Mouse (Mus musculus): ENCODE results near the gene Irx2. TPM values are rescaled to one million over a fixed set of nuclear protein-coding genes. Genes with fewer than 3 reads are reported as not detected.

The Irx2 gene
- 15.3 and 15.5 TPM in 2 replicates for polyA plus RNA-seq (2016; fragmentation: Nextera tagmentation; extraction: Ambion mirVana)

- ATAC-seq (ENCODE audit: insufficient number of reproducible peaks, low FRiP score), result peak; percentile 91
- peak within 1 kb of the TSS; percentile 77 for H3K9ac ChIP-seq
- H3K4me2 ChIP-seq, result peak within 1 kb of the TSS; percentile 77
- no peaks in the 10 kb centered on the region for H3K36me3 ChIP-seq
- H3K4me3 ChIP-seq, result peak within 1 kb of the TSS; percentile 62
- peak within 1 kb of the TSS; percentile 75 for H3K27ac ChIP-seq (ENCODE audit: poor library complexity, severe bottlenecking)
- 2% methylated on average over 41 of the region's 45 CpGs for WGBS
- H3K27me3 ChIP-seq (replicated peaks), result peaks cover 73% of the 10 kb centered on the region
- peaks cover 42% of the 10 kb centered on the region for H3K4me1 ChIP-seq (replicated peaks)
- no peaks in the 10 kb centered on the region for H3K9me3 ChIP-seq (replicated peaks)
Observed at GRCm38 (mm10) chr13:72628462-72628916, at the start of gene Irx2. Gene Irx2, plus strand, starts transcription at chr13:72628820.

DNA sequence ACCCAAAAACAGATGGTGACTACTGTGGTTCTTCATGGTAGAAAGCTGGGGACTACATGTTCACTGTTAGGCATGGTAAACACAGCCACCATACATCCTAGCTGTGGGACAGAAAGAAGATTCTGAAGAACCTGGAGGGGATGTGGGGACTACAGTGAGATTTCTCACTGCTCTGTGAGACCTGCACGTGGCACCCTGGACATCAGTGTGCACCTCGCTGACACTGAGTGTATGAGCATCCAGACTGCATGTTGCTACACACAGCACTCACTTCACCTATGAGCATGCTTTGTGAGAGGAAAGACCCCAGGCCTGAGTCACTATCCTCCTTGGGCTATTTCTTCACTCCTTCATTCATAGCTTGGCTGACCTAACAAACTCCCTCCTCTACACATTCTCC, 47.3 kb upstream of the Irx2 start:
- Histone ChIP-seq H3K27me3 (replicated peaks) (peaks cover 5% of the 10 kb centered on the region; the same call in 1 of the 2 replicates), H3K9me3 (replicated peaks) (no peaks in the 10 kb centered on the region), H3K36me3 (no peaks in the 10 kb centered on the region), H3K4me3 (no peak overlapping the region), H3K4me1 (replicated peaks) (no peaks in the 10 kb centered on the region), H3K4me2 (no peak overlapping the region), H3K9ac (no peak overlapping the region), H3K27ac (ENCODE audit: poor library complexity, severe bottlenecking) (no peak overlapping the region)
- no peak for ATAC-seq (ENCODE audit: insufficient number of reproducible peaks, low FRiP score)
- WGBS, result 70% methylated on average over 2 of the region's 2 CpGs

DNA sequence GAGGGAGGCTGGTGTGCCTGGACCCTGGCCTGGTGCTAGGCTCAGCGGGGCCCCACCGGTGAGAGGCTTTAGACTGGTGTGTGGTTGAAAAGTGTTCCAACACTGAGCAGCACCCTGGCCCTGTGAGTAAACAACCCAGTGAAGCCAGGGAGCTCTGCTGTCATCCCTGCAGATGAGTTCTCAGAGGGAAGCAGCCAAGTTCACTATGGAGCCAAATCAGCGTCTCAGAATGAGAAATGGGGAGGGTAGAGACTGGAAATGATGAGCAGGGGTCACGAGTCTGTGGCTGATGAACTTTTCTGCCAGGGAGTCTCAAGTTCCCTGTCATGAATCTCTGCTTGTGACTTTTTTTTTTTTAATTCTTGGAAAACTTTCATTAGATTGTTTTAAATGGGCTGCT, 36.1 kb upstream of the Irx2 start:
- H3K27ac ChIP-seq (ENCODE audit: poor library complexity, severe bottlenecking), result no peak overlapping the region
- no peaks in the 10 kb centered on the region for H3K4me1 ChIP-seq (replicated peaks)
- ATAC-seq (ENCODE audit: insufficient number of reproducible peaks, low FRiP score), result no peak
- 61% methylated on average over 4 of the region's 4 CpGs for WGBS
- no peaks in the 10 kb centered on the region for H3K27me3 ChIP-seq (replicated peaks)
- no peak overlapping the region for H3K4me3 ChIP-seq
- H3K9me3 ChIP-seq (replicated peaks), result no peaks in the 10 kb centered on the region
- H3K4me2 ChIP-seq, result no peak overlapping the region
- H3K36me3 ChIP-seq, result no peaks in the 10 kb centered on the region
- H3K9ac ChIP-seq, result no peak overlapping the region

DNA sequence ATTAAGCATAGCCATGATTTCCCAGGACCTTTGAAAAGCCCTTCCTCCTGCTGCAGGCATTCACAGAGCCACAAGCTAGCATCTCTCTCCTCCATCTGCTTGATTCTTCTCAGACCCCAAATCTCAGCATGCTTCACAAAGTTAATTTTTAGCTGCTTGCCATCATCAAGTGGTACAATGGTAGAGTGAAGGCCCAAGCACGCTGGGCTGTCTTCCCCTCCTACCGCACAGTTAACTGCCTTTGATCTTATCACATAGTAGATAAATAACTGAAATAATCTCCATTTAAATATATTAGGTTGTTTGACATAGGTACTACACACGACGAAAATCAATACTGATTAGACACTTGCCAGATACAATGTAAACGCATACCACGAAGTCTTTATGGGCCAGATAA, 35.3 kb upstream of the Irx2 start:
- ATAC-seq (ENCODE audit: insufficient number of reproducible peaks, low FRiP score), result no peak
- Histone ChIP-seq H3K4me1 (replicated peaks) (no peaks in the 10 kb centered on the region), H3K36me3 (no peaks in the 10 kb centered on the region), H3K27me3 (replicated peaks) (no peaks in the 10 kb centered on the region), H3K4me2 (no peak overlapping the region), H3K9me3 (replicated peaks) (no peaks in the 10 kb centered on the region), H3K27ac (ENCODE audit: poor library complexity, severe bottlenecking) (no peak overlapping the region), H3K9ac (no peak overlapping the region), H3K4me3 (no peak overlapping the region)
- WGBS, result 68% methylated on average over 6 of the region's 6 CpGs

DNA sequence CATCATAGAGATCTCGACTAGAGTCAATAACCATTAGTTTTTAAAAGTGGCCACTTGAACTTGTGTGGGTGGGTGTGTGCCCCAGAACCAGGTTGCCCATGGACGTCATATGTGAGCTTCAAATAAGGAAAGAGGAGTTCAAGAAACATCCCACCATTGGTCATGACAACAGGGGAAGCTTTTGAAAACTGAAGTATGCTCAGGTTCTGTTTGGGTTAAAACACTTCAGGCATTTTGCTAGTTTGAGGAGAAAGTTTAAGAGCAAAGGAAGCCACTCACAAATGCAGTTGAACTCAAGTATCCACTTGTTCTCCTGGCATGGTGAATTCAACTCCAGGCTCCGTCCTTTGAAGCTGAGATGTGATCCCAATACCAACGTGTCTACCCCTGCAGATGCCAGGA, 34.9 kb upstream of the Irx2 start:
- Histone ChIP-seq H3K27ac (ENCODE audit: poor library complexity, severe bottlenecking) (no peak overlapping the region), H3K27me3 (replicated peaks) (no peaks in the 10 kb centered on the region), H3K9me3 (replicated peaks) (no peaks in the 10 kb centered on the region), H3K36me3 (no peaks in the 10 kb centered on the region), H3K4me3 (no peak overlapping the region), H3K4me1 (replicated peaks) (no peaks in the 10 kb centered on the region), H3K4me2 (no peak overlapping the region), H3K9ac (no peak overlapping the region)
- no peak for ATAC-seq (ENCODE audit: insufficient number of reproducible peaks, low FRiP score)
- WGBS, result 63% methylated on average over 4 of the region's 4 CpGs

- no peaks in the 10 kb centered on the region for H3K36me3 ChIP-seq
- H3K4me3 ChIP-seq, result no peak overlapping the region
- H3K27ac ChIP-seq (ENCODE audit: poor library complexity, severe bottlenecking), result no peak overlapping the region
- ATAC-seq (ENCODE audit: insufficient number of reproducible peaks, low FRiP score), result no peak
- WGBS, result 92% methylated on average over 3 of the region's 3 CpGs
- no peaks in the 10 kb centered on the region for H3K4me1 ChIP-seq (replicated peaks)
- H3K27me3 ChIP-seq (replicated peaks), result no peaks in the 10 kb centered on the region
- no peak overlapping the region for H3K9ac ChIP-seq
- no peak overlapping the region for H3K4me2 ChIP-seq
- no peaks in the 10 kb centered on the region for H3K9me3 ChIP-seq (replicated peaks)
Observed at GRCm38 (mm10) chr13:72599254-72599653, 29.4 kb upstream of the Irx2 start.

DNA sequence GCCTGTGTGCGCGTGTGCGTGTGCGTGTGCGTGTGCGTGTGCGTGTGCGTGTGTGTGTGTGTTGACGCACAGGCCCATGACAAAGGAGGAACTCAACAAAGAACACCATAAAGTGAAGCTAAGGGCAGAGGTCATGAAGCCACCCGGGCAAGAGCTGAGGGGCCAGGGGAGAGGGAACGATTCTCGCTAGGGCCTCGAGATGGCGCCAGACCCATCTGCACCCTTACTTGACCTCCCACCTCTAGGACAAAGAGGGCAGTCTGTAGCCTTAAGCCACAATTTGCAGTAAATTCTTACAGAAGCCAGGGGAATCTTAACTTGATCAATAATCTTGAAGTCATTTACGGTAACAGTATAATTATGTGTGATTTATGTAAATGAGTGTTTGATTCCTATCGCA, 19.9 kb upstream of the Irx2 start:
- Histone ChIP-seq H3K27ac (ENCODE audit: poor library complexity, severe bottlenecking) (no peak overlapping the region), H3K4me3 (no peak overlapping the region), H3K9me3 (replicated peaks) (0 out of 2 replicates have a peak, but pooled peaks cover 5% of the 10 kb centered on the region), H3K36me3 (no peaks in the 10 kb centered on the region), H3K27me3 (replicated peaks) (no peaks in the 10 kb centered on the region), H3K4me1 (replicated peaks) (no peaks in the 10 kb centered on the region), H3K9ac (no peak overlapping the region), H3K4me2 (no peak overlapping the region)
- ATAC-seq (ENCODE audit: insufficient number of reproducible peaks, low FRiP score), result no peak
- WGBS, result 66% methylated on average over 16 of the region's 16 CpGs

GRCm38 (mm10) chr13:72610277-72610676, 18.3 kb upstream of the Irx2 start:
- H3K9ac ChIP-seq, result no peak overlapping the region
- WGBS, result 74% methylated on average over 2 of the region's 2 CpGs

GRCm38 (mm10) chr13:72623926-72624846, 4.4 kb upstream of the Irx2 start:
- peak overlapping the region; percentile 36 for H3K9ac ChIP-seq
- no peaks in the 10 kb centered on the region for H3K36me3 ChIP-seq
- no peaks in the 10 kb centered on the region for H3K9me3 ChIP-seq (replicated peaks)
- ATAC-seq (ENCODE audit: insufficient number of reproducible peaks, low FRiP score), result no peak
- peaks cover 27% of the 10 kb centered on the region for H3K4me1 ChIP-seq (replicated peaks)
- H3K27ac ChIP-seq (ENCODE audit: poor library complexity, severe bottlenecking), result no peak overlapping the region
- peak overlapping the region; percentile 41 for H3K4me3 ChIP-seq
- WGBS, result 1% methylated on average over 46 of the region's 46 CpGs
- peak overlapping the region; percentile 78 for H3K4me2 ChIP-seq
- H3K27me3 ChIP-seq (replicated peaks), result peaks cover 75% of the 10 kb centered on the region

More at GRCm38 (mm10) chr13:72610277-72610676, 18.3 kb upstream of the Irx2 start:
- 0 out of 2 replicates have a peak, but pooled peaks cover under 1% of the 10 kb centered on the region for H3K9me3 ChIP-seq (replicated peaks)
- H3K4me1 ChIP-seq (replicated peaks), result no peaks in the 10 kb centered on the region
- H3K4me3 ChIP-seq, result no peak overlapping the region
- no peak for ATAC-seq (ENCODE audit: insufficient number of reproducible peaks, low FRiP score)
- no peak overlapping the region for H3K27ac ChIP-seq (ENCODE audit: poor library complexity, severe bottlenecking)
- H3K27me3 ChIP-seq (replicated peaks), result no peaks in the 10 kb centered on the region
- no peaks in the 10 kb centered on the region for H3K36me3 ChIP-seq
- no peak overlapping the region for H3K4me2 ChIP-seq

DNA sequence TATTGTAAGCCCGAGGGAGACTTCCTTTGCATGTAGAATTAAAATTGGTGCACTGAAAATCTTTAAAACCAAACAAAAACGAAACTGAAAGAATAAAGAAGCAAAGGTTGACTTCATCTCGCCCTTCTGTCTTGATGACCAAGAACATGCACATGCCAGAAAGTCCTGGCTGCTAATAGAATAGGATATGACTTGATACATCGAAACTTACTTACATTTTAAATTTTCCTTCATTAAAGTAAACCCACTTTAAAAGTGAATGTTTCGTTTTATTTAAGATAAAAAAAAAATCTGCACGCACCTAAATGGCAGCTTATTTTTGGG, 3.8 kb upstream of the Irx2 start:
- Histone ChIP-seq H3K4me2 (peak overlapping the region; percentile 78), H3K4me3 (peak overlapping the region; percentile 41), H3K9me3 (replicated peaks) (no peaks in the 10 kb centered on the region), H3K27ac (ENCODE audit: poor library complexity, severe bottlenecking) (no peak overlapping the region), H3K27me3 (replicated peaks) (peaks cover 76% of the 10 kb centered on the region), H3K4me1 (replicated peaks) (peaks cover 31% of the 10 kb centered on the region), H3K36me3 (no peaks in the 10 kb centered on the region), H3K9ac (no peak overlapping the region)
- WGBS, result 9% methylated on average over 6 of the region's 6 CpGs
- ATAC-seq (ENCODE audit: insufficient number of reproducible peaks, low FRiP score), result no peak

DNA sequence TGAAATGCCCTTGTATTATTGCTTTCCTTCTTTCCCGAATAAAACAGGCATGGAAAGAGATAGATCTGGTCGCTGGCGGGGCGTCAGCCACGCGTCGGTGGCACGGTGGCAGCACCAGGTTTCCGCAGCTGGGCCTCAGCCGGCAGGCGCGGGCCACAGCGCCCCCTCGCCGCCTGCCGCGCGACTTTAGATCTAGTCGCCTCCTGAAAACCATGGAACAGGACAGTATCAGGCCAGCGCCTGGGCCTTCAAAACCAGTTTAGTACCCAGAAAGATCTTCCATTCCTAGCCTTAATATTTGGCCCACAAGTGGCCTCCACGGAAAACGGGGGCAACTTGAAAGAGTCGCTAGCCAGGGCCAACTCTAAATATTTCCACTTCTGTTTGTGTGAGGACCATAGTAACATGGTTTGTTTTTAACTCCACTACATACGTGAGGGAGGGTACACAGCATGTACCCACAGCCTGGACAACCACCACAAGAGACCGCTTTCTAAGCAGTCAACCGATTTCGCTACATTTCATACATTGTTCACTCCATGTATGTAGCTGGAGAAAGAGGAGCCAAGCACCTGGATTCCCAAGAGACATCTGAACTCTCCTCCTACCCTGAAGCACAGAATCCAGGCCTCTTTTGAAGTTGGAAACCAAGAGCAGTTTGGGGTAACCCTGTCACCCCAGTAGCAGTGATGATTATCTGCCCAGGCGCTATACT, 3.2 kb upstream of the Irx2 start:
- WGBS, result 7% methylated on average over 28 of the region's 28 CpGs
- H3K4me2 ChIP-seq, result peak overlapping the region; percentile 51

More for the DNA sequence above, 3.2 kb upstream of the Irx2 start:
- Histone ChIP-seq H3K4me3 (peak overlapping the region; percentile 32), H3K36me3 (no peaks in the 10 kb centered on the region), H3K27ac (ENCODE audit: poor library complexity, severe bottlenecking) (no peak overlapping the region; the same call in 1 of the 2 replicates), H3K4me1 (replicated peaks) (peaks cover 31% of the 10 kb centered on the region), H3K27me3 (replicated peaks) (peaks cover 76% of the 10 kb centered on the region), H3K9ac (no peak overlapping the region), H3K9me3 (replicated peaks) (no peaks in the 10 kb centered on the region)
- no peak for ATAC-seq (ENCODE audit: insufficient number of reproducible peaks, low FRiP score)
